ENCODE assay signal across 28 mouse cellular contexts in the genomic region with DNA sequence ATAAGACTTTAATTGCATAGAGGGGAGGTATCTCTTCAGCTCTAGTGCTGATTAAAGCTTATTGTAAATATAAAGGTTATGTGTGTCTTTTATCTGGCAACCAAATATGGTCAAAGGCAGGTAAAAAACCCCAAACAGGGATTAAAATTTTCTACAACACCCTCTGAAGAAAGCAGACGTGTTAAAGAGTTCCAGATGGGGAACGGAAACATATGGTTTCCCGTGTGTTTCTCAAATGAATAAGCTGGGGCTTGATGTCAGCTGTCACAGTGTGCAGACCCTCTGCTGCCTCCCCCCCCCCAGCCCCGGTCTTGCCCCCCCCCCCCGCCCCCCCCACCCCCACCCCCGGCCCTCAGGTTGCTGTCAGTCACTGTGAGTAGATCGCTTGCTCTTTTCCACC. TPM values are rescaled to one million over a fixed set of nuclear protein-coding genes. Genes with fewer than 3 reads are reported as not detected.
DNase-seq lines count a peak whose midpoint lies in the region; ATAC-seq and TF ChIP-seq lines count a peak whose summit lies in the region.
"Had no signal": no experiment of that assay in that cellular context is flagged by ENCODE, and none has a peak within 500 bp of the region (broad histone marks: within the 10 kb centered on the region; RNA-seq: fewer than 3 reads in every experiment).

No protein-coding gene starts in this region.

- no peaks in the 10 kb centered on the region for H3K27me3 ChIP-seq in embryonic facial prominence, embryonic 11.5 days (ENCODE audit: control insufficient read depth, insufficient read depth, low read length)
- no peaks in the 10 kb centered on the region for H3K27me3 ChIP-seq in embryonic facial prominence, embryonic 10.5 days (replicated peaks; ENCODE audit: low read depth, poor library complexity, severe bottlenecking)
- H3K27me3 ChIP-seq in spleen, adult 2 months (ENCODE audit: control insufficient read depth, insufficient read depth, low read length): no peaks in the 10 kb centered on the region
- H3K27me3 ChIP-seq in midbrain, embryonic 14.5 days (ENCODE audit: control insufficient read depth, insufficient read depth, low read length): no peaks in the 10 kb centered on the region
- H3K27me3 ChIP-seq: CH12.LX; embryonic facial prominence, embryonic 15.5 days; intestine, embryonic 15.5 days; limb, embryonic 13.5 days; lung, embryonic 15.5 days; neural tube, embryonic 12.5 days had no signal

- no peaks in the 10 kb centered on the region for H3K4me1 ChIP-seq in embryonic facial prominence, embryonic 11.5 days (ENCODE audit: control insufficient read depth, insufficient read depth, low read length)
- H3K4me1 ChIP-seq in embryonic facial prominence, embryonic 10.5 days: peaks cover 12% of the 10 kb centered on the region
- H3K4me1 ChIP-seq in spleen, adult 2 months (ENCODE audit: control insufficient read depth, insufficient read depth, insufficient read length): peaks cover 2% of the 10 kb centered on the region; the same call in 1 of the 2 replicates
- no peaks in the 10 kb centered on the region for H3K4me1 ChIP-seq in midbrain, embryonic 14.5 days (ENCODE audit: control insufficient read depth, insufficient read depth, low read length)
- H3K4me1 ChIP-seq: embryonic facial prominence, embryonic 15.5 days; intestine, embryonic 15.5 days; lung, embryonic 15.5 days; neural tube, embryonic 12.5 days had no signal

- no peak overlapping the region for H3K9ac ChIP-seq in embryonic facial prominence, embryonic 11.5 days (replicated peaks; ENCODE audit: low read length)
- H3K9ac ChIP-seq in midbrain, embryonic 14.5 days (replicated peaks; ENCODE audit: low read length): no peak overlapping the region
- H3K9ac ChIP-seq: embryonic facial prominence, embryonic 15.5 days; intestine, embryonic 15.5 days; limb, embryonic 13.5 days; lung, embryonic 15.5 days; neural tube, embryonic 12.5 days had no signal

- WGBS in embryonic facial prominence, embryonic 11.5 days: 43% methylated on average over 4 of the region's 7 CpGs
- WGBS in embryonic facial prominence, embryonic 10.5 days: 57% methylated on average over 6 of the region's 7 CpGs
- WGBS in spleen, adult 2 months: 61% methylated on average over 7 of the region's 7 CpGs
- WGBS in midbrain, embryonic 14.5 days: 62% methylated on average over 7 of the region's 7 CpGs

- no peak overlapping the region for H3K4me3 ChIP-seq in embryonic facial prominence, embryonic 11.5 days (ENCODE audit: low read depth, low read length)
- no peak overlapping the region for H3K4me3 ChIP-seq in embryonic facial prominence, embryonic 10.5 days
- H3K4me3 ChIP-seq in spleen, adult 2 months (ENCODE audit: extremely low read depth, insufficient read depth, insufficient read length): no peak overlapping the region
- H3K4me3 ChIP-seq in midbrain, embryonic 14.5 days (replicated peaks; ENCODE audit: low read depth, low read length): no peak overlapping the region
- H3K4me3 ChIP-seq: embryonic facial prominence, embryonic 15.5 days; intestine, embryonic 15.5 days; limb, embryonic 13.5 days; lung, embryonic 15.5 days; midbrain, embryonic 10.5 days; neural tube, embryonic 12.5 days had no signal

- DNase-seq in embryonic facial prominence, embryonic 11.5 days (ENCODE audit: low spot score): peak; percentile 49
- no peak for DNase-seq in embryonic facial prominence, embryonic 10.5 days (ENCODE audit: low spot score)
- no peak for DNase-seq in spleen, adult 2 months (ENCODE audit: low read depth in 1 of 2, low spot score in 2 of 2)
- DNase-seq in spleen, postnatal 4 days (ENCODE audit: low spot score in 2 of 2): no peak
- no peak for DNase-seq in gastrocnemius, postnatal 25 days
- DNase-seq in midbrain, embryonic 14.5 days: no peak
- DNase-seq: adrenal gland, adult 2 months; adrenal gland, postnatal 36 days; cerebellum, adult 2 months; cerebellum, postnatal 14 days; kidney, adult 2 months; kidney, postnatal 4 days; layer of hippocampus, postnatal 36 days; right cerebral cortex, adult 18-20 months; right cerebral cortex, postnatal 4 days had no signal

- H3K36me3 ChIP-seq in embryonic facial prominence, embryonic 11.5 days (replicated peaks; ENCODE audit: control insufficient read depth, insufficient read depth, low read depth, low read length): no peaks in the 10 kb centered on the region
- no peaks in the 10 kb centered on the region for H3K36me3 ChIP-seq in embryonic facial prominence, embryonic 10.5 days (replicated peaks)
- H3K36me3 ChIP-seq in spleen, adult 2 months (ENCODE audit: control insufficient read depth, insufficient read depth, low read length): no peaks in the 10 kb centered on the region
- H3K36me3 ChIP-seq in midbrain, embryonic 14.5 days (ENCODE audit: control insufficient read depth, insufficient read depth, low read length): no peaks in the 10 kb centered on the region
- H3K36me3 ChIP-seq: embryonic facial prominence, embryonic 15.5 days; intestine, embryonic 15.5 days; limb, embryonic 13.5 days; lung, embryonic 15.5 days; midbrain, embryonic 10.5 days; neural tube, embryonic 12.5 days had no signal

- ATAC-seq in embryonic facial prominence, embryonic 11.5 days (replicated peaks; ENCODE audit: insufficient number of reproducible peaks, low FRiP score, low TSS enrichment, low read depth): no peak
- peak; percentile 27 for ATAC-seq in CD4-positive, CD25-positive, alpha-beta regulatory T cell, adult 4 months
- no peak for ATAC-seq in midbrain, embryonic 14.5 days (ENCODE audit: low FRiP score, low TSS enrichment)
- ATAC-seq: forebrain, embryonic 16.5 days; hindbrain, embryonic 16.5 days; intestine, embryonic 15.5 days; midbrain, embryonic 16.5 days had no signal

- H3K9me3 ChIP-seq in embryonic facial prominence, embryonic 11.5 days (replicated peaks; ENCODE audit: control insufficient read depth, low read length): no peaks in the 10 kb centered on the region
- H3K9me3 ChIP-seq in embryonic facial prominence, embryonic 10.5 days: no peaks in the 10 kb centered on the region
- no peaks in the 10 kb centered on the region for H3K9me3 ChIP-seq in midbrain, embryonic 14.5 days (ENCODE audit: control insufficient read depth, low read length)
- H3K9me3 ChIP-seq: embryonic facial prominence, embryonic 15.5 days; intestine, embryonic 15.5 days; limb, embryonic 13.5 days; lung, embryonic 15.5 days; midbrain, embryonic 10.5 days; neural tube, embryonic 12.5 days had no signal

- no peak for TF ChIP-seq POLR2A in spleen, adult 2 months (IDR thresholded peaks at IDR 0.05; ENCODE audit: low read depth, low read length)

- no peak overlapping the region for H3K4me2 ChIP-seq in embryonic facial prominence, embryonic 11.5 days (ENCODE audit: low read depth, low read length)
- H3K4me2 ChIP-seq in midbrain, embryonic 14.5 days (ENCODE audit: low read length): no peak overlapping the region
- H3K4me2 ChIP-seq: embryonic facial prominence, embryonic 15.5 days; intestine, embryonic 15.5 days; limb, embryonic 13.5 days; liver, embryonic 11.5 days; lung, embryonic 15.5 days; neural tube, embryonic 12.5 days had no signal

- no peak overlapping the region for H3K27ac ChIP-seq in embryonic facial prominence, embryonic 11.5 days (replicated peaks; ENCODE audit: low read depth, low read length)
- H3K27ac ChIP-seq in embryonic facial prominence, embryonic 10.5 days (replicated peaks): no peak overlapping the region
- H3K27ac ChIP-seq in spleen, adult 2 months (ENCODE audit: insufficient read depth, low read length): peak overlapping the region; percentile 60; the same call in 1 of the 2 replicates
- no peak overlapping the region for H3K27ac ChIP-seq in midbrain, embryonic 14.5 days (replicated peaks; ENCODE audit: low read depth, low read length)
- H3K27ac ChIP-seq: embryonic facial prominence, embryonic 15.5 days; intestine, embryonic 15.5 days; kidney, postnatal 0 days; limb, embryonic 13.5 days; lung, embryonic 15.5 days; midbrain, embryonic 10.5 days; neural tube, embryonic 12.5 days had no signal

- TF ChIP-seq CTCF in spleen, adult 2 months (IDR thresholded peaks at IDR 0.05; ENCODE audit: extremely low read depth, insufficient read depth, insufficient read length, insufficient replicate concordance): no peak

RNA-seq across cellular contexts. Expression of a gene that starts 24.1 kb away (rescaled TPM):
- 6.8 and 8.6 TPM in 2 replicates for polyA plus RNA-seq in embryonic facial prominence, embryonic 11.5 days (2014; fragmentation: Nextera tagmentation; extraction: Ambion mirVana)
- 8.7 and 9.1 TPM in 2 replicates for polyA plus RNA-seq in embryonic facial prominence, embryonic 10.5 days (2016; fragmentation: Nextera tagmentation; extraction: Ambion mirVana)
- 18.0 and 23.9 TPM in 2 replicates for polyA plus RNA-seq in spleen, adult 2 months (2012; rRNA removed)
- 10 to 100 TPM; 15.7 to 17.7 TPM for polyA plus RNA-seq in CD4-positive, CD25-positive, alpha-beta regulatory T cell, adult 4 months (2017; shearing (Covaris generic))
- total RNA-seq in gastrocnemius, postnatal 25 days (2021): 1 to 10 TPM; 2.1 to 3.2 TPM
- polyA plus RNA-seq in midbrain, embryonic 14.5 days (2014; fragmentation: Nextera tagmentation; extraction: Ambion mirVana): 39.0 and 42.2 TPM in 2 replicates
